Mouse (Mus musculus) testis, adult 2 months (tissue): ENCODE data around the gene Slc13a4.

Experiments
- CTCF ChIP-seq: fragments of 200-500 bp; IDR thresholded peaks from 2 replicates; pipeline ENCODE4 v1.5.1; 2012; ENCODE audit warnings: low read depth, mild to moderate bottlenecking, inconsistent platforms, low read length, moderate library complexity; ENCODE audit not compliant: control insufficient read depth, insufficient read depth, insufficient replicate concordance
- POLR2A ChIP-seq: fragments of 200-500 bp; IDR thresholded peaks from 2 replicates; pipeline ENCODE4 v1.6.1; 2012; ENCODE audit warnings: low read depth, mild to moderate bottlenecking, inconsistent platforms, low read length, moderate library complexity; ENCODE audit not compliant: control insufficient read depth

GRCm38 (mm10) chr6:35288920-35289319, 19.0 kb downstream of the Slc13a4 start:
- no peak for TF ChIP-seq CTCF
- no peak for TF ChIP-seq POLR2A
